Mouse (Mus musculus): Measurements from ENCODE around the gene B4galt5.

B4galt5 gene

GRCm38 (mm10) chr2:167275856-167276255, 73.1 kb downstream of the B4galt5 start:
- no peak for DNase-seq (ENCODE audit: low read depth)

- no peak for DNase-seq (ENCODE audit: low read depth)
Measured at GRCm38 (mm10) chr2:167274713-167275465, 74.1 kb downstream of the B4galt5 start.

DNA sequence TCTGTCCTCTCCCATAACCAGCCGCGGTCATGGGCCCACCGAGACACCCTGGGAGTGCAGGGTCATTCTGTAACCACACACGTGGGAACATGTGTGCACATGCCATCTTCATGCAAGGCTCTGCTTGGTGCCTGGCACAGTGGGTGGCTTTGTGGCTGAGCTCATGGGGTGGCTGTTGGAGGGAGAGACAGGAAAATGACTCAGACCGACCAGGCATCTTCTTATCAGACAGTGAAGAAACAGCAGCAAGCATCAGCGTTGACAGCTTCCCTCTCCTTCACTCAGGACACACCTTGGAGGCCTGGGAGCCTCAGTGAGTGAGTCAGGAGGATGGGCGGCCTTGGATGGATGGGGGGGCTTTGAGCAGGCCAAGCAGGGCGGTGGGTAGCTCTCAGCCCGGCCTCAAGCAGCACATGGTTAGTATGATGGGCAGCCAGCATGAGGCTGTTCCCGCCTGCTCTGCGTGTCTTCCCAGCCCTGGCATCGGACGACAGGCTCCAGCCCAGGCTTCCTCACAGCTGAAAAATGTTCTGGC, 75.7 kb downstream of the B4galt5 start:
- no peak for DNase-seq (ENCODE audit: low read depth)

DNA sequence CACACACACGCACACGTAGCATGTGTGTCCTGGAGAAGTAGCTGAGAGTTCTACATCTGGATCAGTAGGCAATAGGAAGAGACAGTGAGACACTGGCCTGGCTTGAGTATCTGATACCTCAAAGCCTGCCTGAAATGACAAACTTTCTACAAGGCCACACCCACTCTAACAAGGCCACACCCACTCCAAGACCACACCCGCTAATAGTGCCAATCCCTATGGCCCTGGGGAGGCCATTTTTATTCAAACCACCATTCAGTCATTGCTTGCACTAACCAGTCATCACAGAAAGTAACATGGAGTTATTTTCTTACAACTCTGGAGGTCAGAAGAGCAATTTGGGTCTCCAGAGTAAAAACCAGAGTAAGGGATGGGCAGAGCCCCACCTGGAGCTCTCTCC, 76.3 kb downstream of the B4galt5 start:
- no peak for DNase-seq (ENCODE audit: low read depth)

DNA sequence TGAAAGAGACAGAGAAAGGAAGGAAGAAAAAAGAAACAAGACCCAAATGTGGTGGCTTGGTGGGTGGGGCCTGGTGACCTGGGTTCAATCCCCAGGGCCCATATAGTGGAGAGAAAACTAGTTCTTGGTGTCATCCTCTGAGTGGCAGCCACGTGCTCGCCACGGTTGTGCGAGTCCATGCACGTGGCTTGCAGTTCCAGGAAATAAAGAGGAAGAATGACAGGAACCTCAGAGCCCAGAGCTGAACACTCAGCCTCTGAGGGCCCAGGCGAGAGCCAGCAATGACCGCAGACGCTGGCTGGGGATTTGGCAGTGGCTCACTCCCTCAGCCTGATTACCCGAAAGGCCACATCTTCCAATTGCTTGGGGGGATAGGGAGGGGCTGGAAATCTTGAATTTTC, 77.9 kb downstream of the B4galt5 start:
- no peak for DNase-seq (ENCODE audit: low read depth)

DNA sequence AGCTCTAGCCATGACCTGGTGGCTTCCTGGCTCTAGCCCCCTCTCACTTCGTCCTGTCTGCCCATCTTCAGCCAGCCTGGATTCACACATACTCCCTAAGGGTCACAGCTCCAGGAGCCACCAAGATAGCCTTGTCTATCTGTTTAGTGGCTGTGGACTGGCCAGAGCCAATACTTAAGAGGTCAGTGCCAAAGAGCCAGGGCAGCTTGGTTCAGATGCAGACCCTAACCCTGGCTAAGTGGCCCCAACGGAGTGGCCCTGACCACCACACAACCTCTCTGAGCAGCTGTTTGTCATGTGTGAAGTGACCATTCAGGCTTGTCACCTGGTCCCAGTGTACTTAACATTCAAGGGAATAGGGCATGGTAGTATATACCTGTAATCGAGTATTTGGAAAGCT, 78.5 kb downstream of the B4galt5 start:
- no peak for DNase-seq (ENCODE audit: low read depth)

DNA sequence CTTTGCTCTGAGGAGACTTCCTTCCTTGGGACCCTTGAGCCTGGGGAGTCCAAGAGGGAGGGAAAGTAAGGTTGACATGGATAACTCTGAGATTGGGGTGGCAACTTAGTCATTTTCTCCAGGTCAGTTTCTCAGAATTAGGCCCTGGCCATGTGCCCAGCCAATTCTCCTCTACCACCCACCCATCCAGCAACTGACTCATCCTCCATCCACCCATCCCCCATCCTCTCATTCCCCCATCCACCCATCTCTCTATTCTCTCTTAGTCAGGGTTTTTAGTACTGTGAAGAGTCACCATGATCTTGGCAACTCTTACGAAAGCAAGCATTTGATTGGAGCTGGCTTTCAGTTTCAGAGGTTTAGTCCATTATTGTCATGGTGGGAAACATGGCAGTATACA, 80.3 kb downstream of the B4galt5 start:
- DNase-seq (ENCODE audit: low read depth), result no peak

DNA sequence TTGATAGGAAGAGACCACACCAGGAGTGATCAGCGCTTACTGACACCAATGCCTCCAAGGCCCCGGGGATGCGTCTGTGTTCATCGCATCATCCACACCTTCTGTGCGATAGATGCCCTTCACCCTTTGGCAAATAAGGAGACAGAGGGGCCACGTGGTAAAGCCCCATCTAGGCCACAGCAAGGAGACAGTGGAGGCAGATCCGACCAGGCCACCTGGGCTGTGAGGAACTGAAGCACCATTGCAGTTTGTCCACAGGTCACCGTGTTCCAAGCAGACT, 80.6 kb downstream of the B4galt5 start:
- no peak for DNase-seq (ENCODE audit: low read depth)

- no peak for DNase-seq (ENCODE audit: low read depth)
Measured at GRCm38 (mm10) chr2:167267531-167268410, 81.2 kb downstream of the B4galt5 start.

DNA sequence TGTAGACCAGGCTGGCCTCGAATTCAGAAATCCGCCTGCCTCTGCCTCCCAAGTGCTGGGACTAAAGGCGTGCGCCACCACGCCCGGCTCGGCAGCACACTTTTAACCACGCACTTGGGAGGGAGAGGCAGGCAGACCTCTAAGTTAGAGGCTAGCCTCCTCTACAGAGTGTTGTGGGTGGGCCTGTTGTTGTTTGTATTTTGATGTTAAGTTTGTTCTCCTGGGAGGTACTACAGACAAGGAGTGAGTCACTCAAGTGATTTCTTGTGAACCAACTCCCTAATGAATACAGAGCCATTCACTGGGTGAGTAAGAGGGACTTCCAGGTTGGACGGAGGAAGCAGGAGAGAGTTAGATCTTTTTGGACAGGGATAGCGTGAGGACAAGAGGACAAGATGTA, 82.8 kb downstream of the B4galt5 start:
- no peak for DNase-seq (ENCODE audit: low read depth)

DNA sequence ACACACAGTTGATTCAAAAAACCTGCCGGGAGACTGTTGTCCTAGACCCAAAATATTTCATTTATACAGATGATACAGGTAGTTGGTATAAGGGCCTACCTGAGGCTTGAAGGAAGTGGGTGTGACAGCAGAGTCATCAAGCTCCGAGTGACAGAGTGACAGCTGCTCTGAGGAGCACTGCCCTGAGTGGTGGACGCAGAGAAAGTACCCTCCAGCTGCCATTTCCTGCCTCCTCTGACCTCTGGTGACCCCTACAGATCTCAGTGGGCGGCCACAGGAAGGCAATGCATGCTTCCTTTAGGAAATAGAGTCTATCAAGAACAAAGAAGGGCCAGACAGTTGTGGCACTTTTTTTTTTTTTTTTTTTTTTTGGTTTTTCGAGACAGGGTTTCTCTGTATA, 83.2 kb downstream of the B4galt5 start:
- DNase-seq (ENCODE audit: low read depth), result no peak

GRCm38 (mm10) chr2:167265021-167265420, 84.0 kb downstream of the B4galt5 start:
- DNase-seq (ENCODE audit: low read depth), result no peak

- no peak for DNase-seq (ENCODE audit: low read depth)
Measured at GRCm38 (mm10) chr2:167263931-167264330, 85.1 kb downstream of the B4galt5 start.

- DNase-seq (ENCODE audit: low read depth), result no peak
Measured at GRCm38 (mm10) chr2:167263040-167263810, 85.8 kb downstream of the B4galt5 start.

GRCm38 (mm10) chr2:167262433-167262832, 86.5 kb downstream of the B4galt5 start:
- DNase-seq (ENCODE audit: low read depth), result no peak

- DNase-seq (ENCODE audit: low read depth), result no peak
Measured at GRCm38 (mm10) chr2:167261106-167261505, 87.9 kb downstream of the B4galt5 start.

DNA sequence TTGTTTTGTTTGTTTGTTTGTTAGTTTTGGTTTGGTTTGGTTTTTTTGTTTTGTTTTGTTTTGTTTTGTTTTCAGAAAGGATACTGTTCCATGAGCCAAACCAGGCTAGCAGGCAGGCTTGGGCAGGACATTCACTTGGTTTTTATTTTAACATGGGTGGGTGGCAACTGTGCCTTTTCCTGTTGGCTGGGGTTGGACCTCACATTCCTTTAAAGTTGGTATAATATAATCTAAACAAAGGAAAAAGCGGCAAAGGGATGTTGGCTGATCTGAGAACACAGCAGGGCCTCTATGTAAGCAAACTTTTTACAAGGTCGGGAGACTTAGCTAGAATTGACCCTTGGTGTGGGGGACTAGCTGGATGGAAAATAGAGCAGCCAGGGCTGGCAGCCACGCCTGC, 91.2 kb downstream of the B4galt5 start:
- DNase-seq (ENCODE audit: low read depth), result no peak

- DNase-seq (ENCODE audit: low read depth), result no peak
Measured at GRCm38 (mm10) chr2:167254808-167255207, 94.2 kb downstream of the B4galt5 start.

GRCm38 (mm10) chr2:167254185-167254584, 94.8 kb downstream of the B4galt5 start:
- DNase-seq (ENCODE audit: low read depth), result no peak

- no peak for DNase-seq (ENCODE audit: low read depth)
Measured at GRCm38 (mm10) chr2:167253476-167253875, 95.5 kb downstream of the B4galt5 start.

- no peak for DNase-seq (ENCODE audit: low read depth)
Measured at GRCm38 (mm10) chr2:167252057-167252687, 96.8 kb downstream of the B4galt5 start.

- DNase-seq (ENCODE audit: low read depth), result no peak
Measured at GRCm38 (mm10) chr2:167250736-167251337, 98.1 kb downstream of the B4galt5 start.
